Mouse (Mus musculus) heart, adult 2 months (tissue): ENCODE results near the gene Add1. TPM values are rescaled to one million over a fixed set of nuclear protein-coding genes. Genes with fewer than 3 reads are reported as not detected.
A peak's percentile ranks its signal among the peaks of the same experiment; 100 is the strongest.
"Not testable (repeated sequence)": the region's sequence is repeated elsewhere in the genome, so short reads cannot be mapped to it uniquely, and the experiment has no call there.

Experiments
- DNase-seq, 2 experiments: peaks; one replicate each; pipeline ENCODE4 v3.0.0; 2021
- H3K27ac ChIP-seq: fragments of 200-600 bp; 2 replicates; pipeline ENCODE4 v1.8.1; 2022
- H3K27me3 ChIP-seq: fragments of 200-500 bp; 2 replicates; pipeline ENCODE4 v1.6.1; 2012; ENCODE audit warnings: mild to moderate bottlenecking, low read length, inconsistent platforms, mixed read lengths; ENCODE audit not compliant: control insufficient read depth, insufficient read depth
- H3K36me3 ChIP-seq: fragments of 200-500 bp; 2 replicates; pipeline ENCODE4 v1.6.1; 2012; ENCODE audit warnings: low read length, inconsistent platforms; ENCODE audit not compliant: control insufficient read depth, insufficient read depth
- H3K4me1 ChIP-seq: fragments of 200-500 bp; 2 replicates; pipeline ENCODE4 v1.6.1; 2011; ENCODE audit warnings: low read length; ENCODE audit not compliant: control insufficient read depth, insufficient read depth
- H3K4me3 ChIP-seq: fragments of 200-600 bp; 2 replicates; pipeline ENCODE4 v1.8.1; 2022
- H3K79me2 ChIP-seq: fragments of 200-500 bp; replicated peaks from 2 replicates; pipeline ENCODE4 v1.6.1; 2012; ENCODE audit warnings: mild to moderate bottlenecking, inconsistent platforms, low read length, moderate library complexity, mixed read lengths; ENCODE audit not compliant: control insufficient read depth, insufficient read depth
- H3K9ac ChIP-seq: fragments of 200-500 bp; 2 replicates; pipeline ENCODE4 v1.6.1; 2012; ENCODE audit warnings: low read depth, mild to moderate bottlenecking, control low read depth, inconsistent platforms, low read length, mixed read lengths
- CTCF ChIP-seq: fragments of 200-600 bp; IDR thresholded peaks from 2 replicates; pipeline ENCODE4 v1.8.1; 2022; ENCODE audit warnings: antibody characterized with exemption, mild to moderate bottlenecking, moderate library complexity
- EP300 ChIP-seq: fragments of 200-500 bp; IDR thresholded peaks from 2 replicates; pipeline ENCODE4 v1.6.1; 2011; ENCODE audit warnings: low read depth, low read length, control low read depth; ENCODE audit not compliant: insufficient read depth
- POLR2A ChIP-seq: fragments of 200-500 bp; IDR thresholded peaks from 2 replicates; pipeline ENCODE4 v1.6.1; 2011; ENCODE audit warnings: mild to moderate bottlenecking, low read depth, low read length, control low read depth; ENCODE audit not compliant: insufficient read depth
- WGBS: fragments of 180-500 bp; shearing (Covaris S2); methylation state at CpG from one replicate; pipeline ENCODE4 v1.1.7; 2018; 5-methylcytosine and 5-hydroxymethylcytosine counted together
- intact Hi-C: fragments of 180-260 bp; cut with DNase I; formaldehyde crosslinking; loops from one replicate; pipeline ENCODE4 v1.15.1; 2025
- polyA plus RNA-seq: library from polyadenylated mRNA; depleted of rRNA; stranded (reverse); fragments of >200 nt; gene quantifications from 2 replicates; pipeline ENCODE4 v1.2.3, GENCODE M21; 2012
- total RNA-seq, 2 experiments: library from RNA; stranded (reverse); gene quantifications; 2 replicates each; pipeline ENCODE4 v1.2.3; 2021

Add1 gene
- total and polyA plus RNA-seq, 3 experiments, result 116 to 129 (median 129) TPM

- no peak for TF ChIP-seq POLR2A
- no peak for TF ChIP-seq CTCF
- no peak for TF ChIP-seq EP300
- intact Hi-C loops, result no loop called here
- peaks cover 17% of the 10 kb centered on the region for H3K79me2 ChIP-seq
- H3K9ac ChIP-seq, result no peak overlapping the region
- peaks cover 13% of the 10 kb centered on the region for H3K36me3 ChIP-seq
- H3K4me3 ChIP-seq, result no peak overlapping the region
- DNase-seq, result no peak
- H3K27me3 ChIP-seq, result no peaks in the 10 kb centered on the region
- whole genome bisulfite sequencing, result 93% methylated on average over 5 of the region's 5 CpGs
- peaks cover 13% of the 10 kb centered on the region for H3K4me1 ChIP-seq
- no peak overlapping the region for H3K27ac ChIP-seq
Observed at GRCm38 (mm10) chr5:34587881-34588280, 14.4 kb downstream of the Add1 start.

GRCm38 (mm10) chr5:34590059-34590458 is 16.6 kb downstream of the Add1 start:
- H3K79me2 ChIP-seq, result peaks cover 12% of the 10 kb centered on the region; the same call in 1 of the 2 replicates
- no peaks in the 10 kb centered on the region for H3K27me3 ChIP-seq
- 47% methylated on average over 5 of the region's 5 CpGs for WGBS
- intact Hi-C loops, result no loop called here
- H3K9ac ChIP-seq, result no peak overlapping the region
- peaks cover 10% of the 10 kb centered on the region for H3K36me3 ChIP-seq
- no peak for TF ChIP-seq POLR2A
- no peak for TF ChIP-seq EP300
- no peak for TF ChIP-seq CTCF
- H3K27ac ChIP-seq, result no peak overlapping the region
- no peak for DNase-seq
- peaks cover 9% of the 10 kb centered on the region for H3K4me1 ChIP-seq
- H3K4me3 ChIP-seq, result no peak overlapping the region

- 60% methylated on average over 4 of the region's 4 CpGs for WGBS
- intact Hi-C loops, result no loop called here
- TF ChIP-seq EP300 (no peak), CTCF (no peak), POLR2A (no peak)
Observed at GRCm38 (mm10) chr5:34590702-34591101, 17.2 kb downstream of the Add1 start.

GRCm38 (mm10) chr5:34591388-34592004 is 18.0 kb downstream of the Add1 start:
- peaks cover 9% of the 10 kb centered on the region for H3K4me1 ChIP-seq
- H3K27ac ChIP-seq, result peak overlapping the region; percentile 38; the same call in 1 of the 2 replicates
- peaks cover 7% of the 10 kb centered on the region for H3K79me2 ChIP-seq
- no peak for DNase-seq
- no peak overlapping the region for H3K9ac ChIP-seq
- H3K4me3 ChIP-seq, result no peak overlapping the region
- 40% methylated on average over 5 of the region's 5 CpGs for WGBS
- peaks cover 3% of the 10 kb centered on the region for H3K36me3 ChIP-seq
- H3K27me3 ChIP-seq, result no peaks in the 10 kb centered on the region
- intact Hi-C loops, result no loop called here
- TF ChIP-seq POLR2A (no peak), CTCF (no peak), EP300 (no peak)

More at GRCm38 (mm10) chr5:34590702-34591101, 17.2 kb downstream of the Add1 start:
- Histone ChIP-seq H3K27me3 (no peaks in the 10 kb centered on the region), H3K36me3 (peaks cover 7% of the 10 kb centered on the region), H3K27ac (no peak overlapping the region), H3K4me3 (no peak overlapping the region), H3K4me1 (peaks cover 9% of the 10 kb centered on the region), H3K9ac (no peak overlapping the region), H3K79me2 (peaks cover 10% of the 10 kb centered on the region; the same call in 1 of the 2 replicates)
- no peak for DNase-seq

GRCm38 (mm10) chr5:34592224-34592623 is 18.8 kb downstream of the Add1 start:
- H3K4me1 ChIP-seq, DNase-seq, H3K27ac ChIP-seq, H3K27me3 ChIP-seq, H3K4me3 ChIP-seq, H3K9ac ChIP-seq, H3K36me3 ChIP-seq, intact Hi-C loops: not testable (repeated sequence)
- peaks cover 10% of the 10 kb centered on the region for H3K79me2 ChIP-seq
- WGBS, result 91% methylated on average over 5 of the region's 5 CpGs

GRCm38 (mm10) chr5:34592666-34593065 is 19.2 kb downstream of the Add1 start:
- no peak overlapping the region for H3K27ac ChIP-seq
- H3K4me3 ChIP-seq, result no peak overlapping the region
- no peak for DNase-seq
- no peak overlapping the region for H3K9ac ChIP-seq
- TF ChIP-seq EP300 (no peak), CTCF (no peak), POLR2A (no peak)
- H3K36me3 ChIP-seq, result peaks cover 2% of the 10 kb centered on the region; the same call in 1 of the 2 replicates
- no peaks in the 10 kb centered on the region for H3K27me3 ChIP-seq
- intact Hi-C loops, result no loop called here
- WGBS, result 77% methylated on average over 6 of the region's 6 CpGs
- H3K79me2 ChIP-seq, result peaks cover 11% of the 10 kb centered on the region
- peaks cover 9% of the 10 kb centered on the region for H3K4me1 ChIP-seq
